Mouse (Mus musculus) embryonic facial prominence, embryonic 15.5 days (tissue): ENCODE results near the gene Mrpl23. TPM values are rescaled to one million over a fixed set of nuclear protein-coding genes. Genes with fewer than 3 reads are reported as not detected.

ENCODE experiments used
- ATAC-seq: fragments of 200-750 bp; cut with Nextera tagmentation; 2 replicates; pipeline ENCODE4 v1.8.0; 2017; ENCODE audit warnings: low read depth, moderate TSS enrichment; ENCODE audit not compliant: insufficient number of reproducible peaks, low FRiP score, low TSS enrichment
- H3K27ac ChIP-seq: fragments of 300-500 bp; sonication (generic); replicated peaks from 2 replicates; pipeline ENCODE4 v1.5.1; 2015; ENCODE audit warnings: mild to moderate bottlenecking, inconsistent platforms
- H3K27me3 ChIP-seq: fragments of 300-500 bp; sonication (generic); 2 replicates; pipeline ENCODE4 v1.6.1; 2015; ENCODE audit warnings: inconsistent platforms
- H3K36me3 ChIP-seq: fragments of 300-500 bp; sonication (generic); 2 replicates; pipeline ENCODE4 v1.6.1; 2015; ENCODE audit warnings: mild to moderate bottlenecking, inconsistent platforms
- H3K4me1 ChIP-seq: fragments of 300-500 bp; sonication (generic); 2 replicates; pipeline ENCODE4 v1.6.1; 2015; ENCODE audit warnings: inconsistent platforms
- H3K4me2 ChIP-seq: fragments of 300-500 bp; sonication (generic); replicated peaks from 2 replicates; pipeline ENCODE4 v1.6.1; 2015; ENCODE audit warnings: mild to moderate bottlenecking, inconsistent platforms
- H3K4me3 ChIP-seq: fragments of 300-500 bp; sonication (generic); replicated peaks from 2 replicates; pipeline ENCODE4 v1.5.1; 2015; ENCODE audit warnings: mild to moderate bottlenecking, inconsistent platforms
- H3K9ac ChIP-seq: fragments of 300-500 bp; sonication (generic); 2 replicates; pipeline ENCODE4 v1.6.1; 2015; ENCODE audit warnings: inconsistent platforms
- H3K9me3 ChIP-seq: fragments of 300-500 bp; sonication (generic); replicated peaks from 2 replicates; pipeline ENCODE4 v1.6.1; 2016; ENCODE audit warnings: inconsistent platforms
- WGBS: fragments of 180-500 bp; shearing (Covaris S2); methylation state at CpG from one replicate; pipeline ENCODE4 v1.1.7; 2015; 5-methylcytosine and 5-hydroxymethylcytosine counted together
- polyA plus RNA-seq: library from polyadenylated mRNA; unstranded; fragments of >200 nt; fragmentation: Nextera tagmentation; extraction: Ambion mirVana; gene quantifications from 2 replicates; pipeline ENCODE4 v1.2.1, GENCODE M21; 2015

Mrpl23 gene
- polyA plus RNA-seq, 1 experiment from 2014 or later: 32.7 TPM

GRCm38 (mm10) chr7:142575491-142575890 is 43.0 kb downstream of the Mrpl23 start:
- no peak for ATAC-seq
- H3K9me3 ChIP-seq: no peaks in the 10 kb centered on the region
- peak overlapping the region; percentile 47 for H3K4me2 ChIP-seq
- H3K4me1 ChIP-seq: peaks cover 66% of the 10 kb centered on the region
- H3K27me3 ChIP-seq: no peaks in the 10 kb centered on the region
- peak overlapping the region; percentile 92 for H3K27ac ChIP-seq
- WGBS: 68% methylated on average over 12 of the region's 12 CpGs
- no peaks in the 10 kb centered on the region for H3K36me3 ChIP-seq
- peak overlapping the region; percentile 41; the same call in 1 of the 2 replicates for H3K9ac ChIP-seq
- peak overlapping the region; percentile 48 for H3K4me3 ChIP-seq

GRCm38 (mm10) chr7:142575971-142576370 is 43.5 kb downstream of the Mrpl23 start:
- Histone ChIP-seq H3K9ac (peak overlapping the region; percentile 41; the same call in 1 of the 2 replicates), H3K9me3 (no peaks in the 10 kb centered on the region; the same call in 1 of the 2 replicates), H3K27ac (peak overlapping the region; percentile 92), H3K27me3 (no peaks in the 10 kb centered on the region), H3K4me2 (peak overlapping the region; percentile 47), H3K4me3 (peak overlapping the region; percentile 48), H3K4me1 (peaks cover 63% of the 10 kb centered on the region), H3K36me3 (no peaks in the 10 kb centered on the region)
- no peak for ATAC-seq
- WGBS: 54% methylated on average over 5 of the region's 5 CpGs

- peak overlapping the region; percentile 47 for H3K4me2 ChIP-seq
- 66% methylated on average over 25 of the region's 25 CpGs for WGBS
- peaks cover 61% of the 10 kb centered on the region for H3K4me1 ChIP-seq
- no peaks in the 10 kb centered on the region for H3K27me3 ChIP-seq
- H3K4me3 ChIP-seq: peak overlapping the region; percentile 48
- peak overlapping the region; percentile 41 for H3K9ac ChIP-seq
- no peak for ATAC-seq
- H3K36me3 ChIP-seq: no peaks in the 10 kb centered on the region
- no peaks in the 10 kb centered on the region; the same call in 1 of the 2 replicates for H3K9me3 ChIP-seq
- H3K27ac ChIP-seq: peak overlapping the region; percentile 92
Measured at GRCm38 (mm10) chr7:142576472-142577326, 44.2 kb downstream of the Mrpl23 start.

GRCm38 (mm10) chr7:142577806-142578423 is 45.4 kb downstream of the Mrpl23 start:
- no peaks in the 10 kb centered on the region for H3K36me3 ChIP-seq
- no peaks in the 10 kb centered on the region for H3K27me3 ChIP-seq
- H3K27ac ChIP-seq: peak overlapping the region; percentile 92
- ATAC-seq: peak; percentile 81
- no peaks in the 10 kb centered on the region; the same call in 1 of the 2 replicates for H3K9me3 ChIP-seq
- H3K9ac ChIP-seq: peak overlapping the region; percentile 41
- WGBS: 51% methylated on average over 26 of the region's 26 CpGs
- peak overlapping the region; percentile 48 for H3K4me3 ChIP-seq
- peak overlapping the region; percentile 47 for H3K4me2 ChIP-seq
- peaks cover 49% of the 10 kb centered on the region for H3K4me1 ChIP-seq

GRCm38 (mm10) chr7:142579069-142579468 is 46.6 kb downstream of the Mrpl23 start:
- Histone ChIP-seq H3K4me2 (no peak overlapping the region), H3K9me3 (no peaks in the 10 kb centered on the region; the same call in 1 of the 2 replicates), H3K27me3 (no peaks in the 10 kb centered on the region), H3K4me3 (no peak overlapping the region), H3K9ac (no peak overlapping the region), H3K27ac (peak overlapping the region; percentile 86), H3K36me3 (no peaks in the 10 kb centered on the region), H3K4me1 (peaks cover 37% of the 10 kb centered on the region)
- 62% methylated on average over 5 of the region's 5 CpGs for WGBS
- ATAC-seq: no peak

GRCm38 (mm10) chr7:142580121-142580879 is 47.8 kb downstream of the Mrpl23 start:
- peaks cover 26% of the 10 kb centered on the region for H3K4me1 ChIP-seq
- H3K27ac ChIP-seq: no peak overlapping the region
- no peaks in the 10 kb centered on the region for H3K27me3 ChIP-seq
- H3K4me3 ChIP-seq: peak overlapping the region; percentile 34
- ATAC-seq: no peak
- H3K9me3 ChIP-seq: no peaks in the 10 kb centered on the region; the same call in 1 of the 2 replicates
- H3K36me3 ChIP-seq: no peaks in the 10 kb centered on the region
- 41% methylated on average over 26 of the region's 26 CpGs for WGBS
- H3K9ac ChIP-seq: no peak overlapping the region
- peak overlapping the region; percentile 57 for H3K4me2 ChIP-seq

- H3K9ac ChIP-seq: no peak overlapping the region
- peaks cover 19% of the 10 kb centered on the region for H3K4me1 ChIP-seq
- ATAC-seq: no peak
- H3K4me2 ChIP-seq: 0 out of 2 replicates have a peak overlapping the region, but pooled peaks have one; percentile 46
- WGBS: 55% methylated on average over 7 of the region's 7 CpGs
- H3K27ac ChIP-seq: no peak overlapping the region
- H3K36me3 ChIP-seq: no peaks in the 10 kb centered on the region
- no peaks in the 10 kb centered on the region for H3K27me3 ChIP-seq
- no peaks in the 10 kb centered on the region; the same call in 1 of the 2 replicates for H3K9me3 ChIP-seq
- no peak overlapping the region for H3K4me3 ChIP-seq
Measured at GRCm38 (mm10) chr7:142581186-142581585, 48.7 kb downstream of the Mrpl23 start.

GRCm38 (mm10) chr7:142581656-142582228 is 49.3 kb downstream of the Mrpl23 start:
- Histone ChIP-seq H3K4me1 (peaks cover 14% of the 10 kb centered on the region), H3K27me3 (no peaks in the 10 kb centered on the region), H3K4me3 (peak overlapping the region; percentile 31), H3K27ac (no peak overlapping the region), H3K4me2 (peak overlapping the region; percentile 46), H3K36me3 (no peaks in the 10 kb centered on the region), H3K9ac (no peak overlapping the region), H3K9me3 (no peaks in the 10 kb centered on the region; the same call in 1 of the 2 replicates)
- 53% methylated on average over 20 of the region's 20 CpGs for WGBS
- ATAC-seq: no peak

- Histone ChIP-seq H3K4me3 (no peak overlapping the region), H3K4me1 (peaks cover 11% of the 10 kb centered on the region), H3K4me2 (no peak overlapping the region), H3K27me3 (no peaks in the 10 kb centered on the region), H3K36me3 (no peaks in the 10 kb centered on the region), H3K9me3 (no peaks in the 10 kb centered on the region; the same call in 1 of the 2 replicates), H3K9ac (no peak overlapping the region), H3K27ac (no peak overlapping the region)
- ATAC-seq: no peak
- 55% methylated on average over 1 of the region's 1 CpGs for WGBS
Measured at GRCm38 (mm10) chr7:142584882-142585281, 52.4 kb downstream of the Mrpl23 start.

GRCm38 (mm10) chr7:142585890-142586289 is 53.4 kb downstream of the Mrpl23 start:
- no peaks in the 10 kb centered on the region for H3K36me3 ChIP-seq
- no peaks in the 10 kb centered on the region for H3K27me3 ChIP-seq
- H3K4me1 ChIP-seq: peaks cover 11% of the 10 kb centered on the region
- no peak overlapping the region for H3K9ac ChIP-seq
- no peak overlapping the region for H3K4me2 ChIP-seq
- no peak overlapping the region for H3K27ac ChIP-seq
- no peak for ATAC-seq
- H3K4me3 ChIP-seq: no peak overlapping the region
- no peaks in the 10 kb centered on the region; the same call in 1 of the 2 replicates for H3K9me3 ChIP-seq
- WGBS: 84% methylated on average over 3 of the region's 3 CpGs
